Mouse (Mus musculus): ENCODE measurements around the gene Tmem108.

Gene Tmem108

GRCm38 (mm10) chr9:103546695-103547645 is 214.7 kb downstream of the Tmem108 start:
- DNase-seq (ENCODE audit: low spot score): no peak

GRCm38 (mm10) chr9:103545729-103546128 is 215.9 kb downstream of the Tmem108 start:
- no peak for DNase-seq (ENCODE audit: low spot score)

- DNase-seq (ENCODE audit: low spot score): no peak
Measured at GRCm38 (mm10) chr9:103545271-103545670, 216.4 kb downstream of the Tmem108 start.

- no peak for DNase-seq (ENCODE audit: low spot score)
Measured at GRCm38 (mm10) chr9:103544599-103544998, 217.0 kb downstream of the Tmem108 start.

GRCm38 (mm10) chr9:103540518-103540917 is 221.1 kb downstream of the Tmem108 start:
- no peak for DNase-seq (ENCODE audit: low spot score)

DNA sequence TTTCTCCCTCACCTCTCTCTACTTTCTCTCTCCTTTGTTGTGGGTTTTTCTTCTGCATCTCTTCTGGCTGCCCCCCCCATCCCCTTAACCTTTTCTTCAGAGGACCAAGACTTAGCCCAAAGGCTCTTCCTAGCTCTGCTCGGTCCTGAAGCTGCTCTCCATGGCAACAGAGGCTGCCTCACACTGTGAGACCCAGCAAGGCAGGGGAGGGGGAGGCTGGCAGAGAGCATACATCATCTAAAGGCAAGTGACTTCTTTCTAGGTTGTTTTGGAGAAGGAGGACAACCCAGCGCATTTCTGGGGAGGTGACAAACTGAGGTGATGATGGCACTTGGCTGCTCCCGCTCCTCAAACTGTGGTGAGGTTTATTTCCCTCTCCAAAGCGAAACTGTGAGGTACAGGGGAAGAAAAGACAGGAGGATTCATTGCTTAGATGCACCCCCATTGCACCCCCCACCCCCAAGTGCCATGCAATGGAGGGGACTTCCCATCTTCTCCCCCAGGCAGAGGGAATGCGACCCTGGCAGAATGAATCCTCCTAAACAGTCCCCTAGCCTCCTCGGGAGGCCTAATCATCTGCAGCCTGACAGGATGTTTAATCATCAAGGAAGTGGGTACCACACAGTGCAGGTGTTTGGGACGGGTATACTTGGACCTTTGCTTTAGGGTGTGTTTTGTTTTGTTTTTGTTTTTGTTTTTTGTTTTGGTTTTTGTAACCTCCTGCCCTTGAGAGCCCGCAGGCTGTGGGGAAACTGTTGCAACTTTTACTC is 223.4 kb downstream of the Tmem108 start:
- no peak for DNase-seq (ENCODE audit: low spot score)

DNA sequence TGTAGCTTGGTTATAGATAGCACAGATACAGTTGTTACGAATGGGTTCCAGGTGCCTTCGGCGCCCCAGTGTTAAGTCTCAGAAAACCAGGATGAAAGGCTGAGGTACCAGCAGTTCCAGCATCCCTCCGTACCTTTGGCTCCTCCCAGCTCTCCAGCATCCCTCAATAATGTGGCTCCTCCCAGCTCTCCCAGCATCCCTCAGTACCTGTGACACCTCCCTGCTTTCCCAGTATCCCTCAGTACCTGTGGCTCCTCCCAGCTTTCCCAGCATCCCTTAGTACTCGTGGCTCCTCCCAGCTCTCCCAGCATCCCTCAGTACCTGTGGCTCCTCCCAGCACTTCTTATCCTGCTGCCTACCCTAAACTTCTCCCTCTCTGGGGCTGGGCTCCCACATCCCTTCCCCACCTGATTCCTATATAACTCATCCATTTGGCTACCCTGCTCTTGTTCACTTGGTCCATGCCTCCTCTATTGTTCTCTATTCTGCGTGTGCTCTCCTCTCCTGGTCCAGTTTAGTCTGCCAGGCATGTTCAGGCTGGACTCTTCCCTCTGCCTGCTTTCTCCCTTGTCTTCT is 225.5 kb downstream of the Tmem108 start:
- DNase-seq (ENCODE audit: low spot score): no peak

DNA sequence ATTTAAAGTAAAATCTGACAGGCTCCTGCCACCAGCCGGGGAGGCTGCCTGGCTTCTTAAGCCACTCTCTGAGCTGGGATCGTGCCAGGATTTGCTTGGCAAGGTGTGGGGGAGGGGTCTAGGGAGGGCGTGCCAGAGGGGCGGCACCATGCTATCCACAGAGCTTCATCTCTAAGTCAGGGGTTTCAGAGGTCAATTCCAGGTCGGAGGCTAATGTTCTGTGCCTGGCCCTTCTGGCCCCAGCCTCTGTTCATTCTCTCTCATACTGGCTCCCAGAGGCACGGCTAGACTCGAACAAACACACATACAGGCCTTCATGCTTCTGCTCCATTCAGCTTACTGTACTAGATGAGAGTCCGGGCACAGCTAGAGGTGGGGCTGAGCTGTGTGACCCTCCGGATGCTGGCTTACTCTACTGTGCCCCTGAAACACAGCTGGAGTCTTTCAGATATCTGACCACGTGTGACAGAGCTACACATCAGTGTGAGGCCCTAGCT is 236.5 kb downstream of the Tmem108 start:
- no peak for DNase-seq (ENCODE audit: low spot score)

DNA sequence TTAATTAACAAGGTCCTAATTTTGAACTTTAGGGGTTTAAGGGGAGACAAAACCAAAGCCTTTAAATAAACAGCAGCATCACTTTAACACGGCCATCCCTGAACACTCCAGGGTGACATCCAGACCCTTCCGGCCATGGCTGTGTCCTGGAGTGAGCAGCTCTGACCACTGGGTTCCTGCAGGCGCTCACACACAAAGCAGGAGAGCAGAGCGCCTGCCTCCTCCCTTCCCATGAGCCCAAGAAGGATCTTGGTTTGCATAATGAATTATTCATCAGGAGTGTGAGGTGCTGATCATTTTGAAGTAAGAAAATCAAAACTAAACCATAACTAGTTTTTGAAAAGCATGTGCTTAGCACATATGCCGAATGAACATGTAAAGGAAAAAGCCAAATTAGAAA is 237.0 kb downstream of the Tmem108 start:
- DNase-seq (ENCODE audit: low spot score): no peak

DNA sequence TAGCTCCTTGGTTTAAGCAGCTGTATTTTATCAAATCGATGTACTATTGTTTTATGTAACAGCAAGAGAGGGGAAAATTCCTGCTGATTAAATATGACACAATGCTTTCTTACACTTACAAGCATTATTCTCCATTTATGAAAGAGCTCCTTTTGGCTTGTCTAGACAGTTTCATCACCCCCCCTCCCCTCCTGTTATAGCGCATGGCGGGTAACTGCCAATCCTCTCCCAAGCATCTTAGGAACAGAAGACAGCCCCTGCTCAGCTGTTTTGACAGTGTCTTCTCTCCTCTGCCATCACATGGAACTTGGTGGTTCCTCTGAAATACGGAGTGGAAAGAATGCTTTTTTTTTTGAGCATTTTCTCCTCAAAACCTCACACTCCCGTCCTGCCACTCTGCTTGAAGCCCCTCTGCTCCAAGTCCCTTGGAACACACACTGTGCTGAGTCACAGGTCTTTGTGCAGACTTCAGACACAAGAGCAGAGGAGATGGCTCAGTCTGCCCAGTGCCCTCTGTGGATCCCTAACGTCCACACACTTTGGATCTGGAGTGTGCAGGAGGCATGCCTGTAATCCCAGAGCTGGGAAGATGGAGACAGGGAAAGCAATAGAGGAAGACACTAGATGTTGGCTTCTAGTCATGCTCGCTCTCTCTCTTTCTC is 237.8 kb downstream of the Tmem108 start:
- DNase-seq (ENCODE audit: low spot score): no peak

GRCm38 (mm10) chr9:103523008-103523407 is 238.6 kb downstream of the Tmem108 start:
- DNase-seq (ENCODE audit: low spot score): no peak

DNA sequence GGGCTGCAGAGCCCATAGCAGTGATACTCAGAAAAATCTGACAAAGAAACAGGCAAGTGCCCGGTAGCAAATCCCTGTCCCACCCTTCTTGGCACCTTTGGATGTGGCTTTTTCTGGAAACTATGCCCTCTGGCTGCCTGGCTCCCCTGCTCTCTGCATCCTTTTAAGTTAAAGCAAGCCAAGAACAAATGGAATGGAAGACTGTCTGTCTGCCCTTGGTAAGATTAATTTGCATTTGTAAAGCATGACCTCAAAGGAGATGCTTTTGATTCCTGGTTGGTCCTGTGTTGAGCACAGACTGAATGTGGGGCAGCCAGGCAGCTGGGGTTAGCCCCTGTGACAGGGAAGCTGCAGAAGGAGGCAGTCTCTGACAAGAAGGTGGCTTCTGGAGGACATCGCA is 247.8 kb downstream of the Tmem108 start:
- DNase-seq (ENCODE audit: low spot score): no peak

- DNase-seq (ENCODE audit: low spot score): no peak
Measured at GRCm38 (mm10) chr9:103512257-103512656, 249.4 kb downstream of the Tmem108 start.

- DNase-seq (ENCODE audit: low spot score): no peak
Measured at GRCm38 (mm10) chr9:103506968-103507584, 254.6 kb downstream of the Tmem108 start.

- no peak for DNase-seq (ENCODE audit: low spot score)
Measured at GRCm38 (mm10) chr9:103505067-103505466, 256.6 kb downstream of the Tmem108 start.

DNA sequence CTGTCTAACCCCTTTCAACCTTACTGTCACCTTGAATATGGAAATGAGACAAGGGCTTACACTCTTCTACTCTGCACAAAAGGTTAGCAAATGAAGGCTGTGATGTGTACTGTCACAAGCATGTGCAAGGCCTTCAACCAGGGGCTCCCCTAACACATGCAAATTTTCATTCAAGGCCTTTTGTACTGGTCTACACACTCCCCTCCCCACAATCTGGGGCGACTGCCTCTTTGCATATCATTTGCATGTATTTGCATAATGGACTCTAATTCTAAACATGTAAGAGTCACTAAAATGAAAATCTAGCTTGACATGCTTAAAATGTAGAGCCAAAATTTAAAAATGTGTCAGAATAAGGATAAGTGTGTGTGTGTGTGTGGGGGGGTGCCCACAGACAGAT is 257.0 kb downstream of the Tmem108 start:
- DNase-seq (ENCODE audit: low spot score): no peak

DNA sequence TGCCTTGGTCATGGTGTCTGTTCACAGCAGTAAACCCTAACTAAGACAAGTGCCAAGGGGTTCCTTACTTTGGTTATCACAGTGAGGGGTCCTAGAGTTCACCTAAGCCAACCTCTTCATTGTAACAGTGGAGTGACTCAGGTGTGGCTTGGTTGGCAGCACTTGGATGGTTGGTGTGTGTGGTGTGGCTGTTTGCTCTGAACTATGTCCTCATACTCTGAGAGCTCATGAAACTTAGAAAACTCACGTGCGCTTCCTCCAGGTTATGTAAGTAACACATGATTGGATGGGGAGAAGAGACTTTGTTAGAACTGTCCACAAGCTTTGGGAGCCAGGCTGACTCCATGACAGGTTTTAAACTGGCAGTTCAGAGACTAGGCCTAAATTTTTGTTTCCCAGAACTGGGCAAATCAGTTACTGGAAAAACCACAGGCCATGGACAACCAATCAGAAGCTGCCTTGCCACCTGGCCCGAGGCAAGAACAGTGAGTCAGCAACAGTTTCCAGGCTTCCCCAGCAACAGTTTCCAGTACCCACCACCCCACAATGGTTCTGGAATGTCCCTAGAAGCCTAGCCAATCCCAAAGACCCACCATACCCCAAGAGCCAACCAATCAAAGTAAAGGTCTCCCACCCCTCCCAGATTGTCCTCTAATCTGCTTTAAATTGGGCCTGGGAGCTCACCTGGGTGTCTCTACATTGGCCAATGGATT is 257.9 kb downstream of the Tmem108 start:
- no peak for DNase-seq (ENCODE audit: low spot score)

- no peak for DNase-seq (ENCODE audit: low spot score)
Measured at GRCm38 (mm10) chr9:103502655-103503054, 259.0 kb downstream of the Tmem108 start.

DNA sequence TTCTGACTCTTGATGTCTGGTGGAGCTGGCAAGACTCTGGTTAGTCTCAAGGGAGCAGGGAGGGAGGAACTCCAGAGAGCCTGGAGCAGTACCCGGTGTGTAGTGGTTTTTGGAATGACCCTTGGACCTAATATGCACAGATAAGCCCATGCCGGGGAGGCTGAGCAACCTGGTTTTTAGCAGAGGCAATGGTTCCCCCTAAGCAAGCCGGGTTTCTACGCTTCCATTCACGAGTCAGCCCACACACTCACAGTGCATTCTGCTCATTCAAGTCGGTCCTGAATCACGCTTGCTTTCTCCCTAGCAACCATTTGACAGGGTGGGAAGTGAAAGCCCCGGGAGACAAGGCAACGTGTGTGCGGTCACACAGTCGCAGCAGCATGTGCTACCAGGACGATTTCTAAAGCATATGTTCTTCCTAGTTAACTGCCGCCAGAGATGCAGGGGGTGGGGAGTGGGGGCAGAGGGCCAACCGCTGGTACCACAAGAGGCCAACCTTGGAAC is 259.7 kb downstream of the Tmem108 start:
- DNase-seq (ENCODE audit: low spot score): no peak

GRCm38 (mm10) chr9:103499366-103499765 is 262.3 kb downstream of the Tmem108 start:
- no peak for DNase-seq (ENCODE audit: low spot score)

GRCm38 (mm10) chr9:103498699-103499098 is 262.9 kb downstream of the Tmem108 start:
- DNase-seq (ENCODE audit: low spot score): no peak

Measured in T-cell, adult 2 months (primary cell).